Mouse (Mus musculus): ENCODE data around the gene Peli2.

DNA sequence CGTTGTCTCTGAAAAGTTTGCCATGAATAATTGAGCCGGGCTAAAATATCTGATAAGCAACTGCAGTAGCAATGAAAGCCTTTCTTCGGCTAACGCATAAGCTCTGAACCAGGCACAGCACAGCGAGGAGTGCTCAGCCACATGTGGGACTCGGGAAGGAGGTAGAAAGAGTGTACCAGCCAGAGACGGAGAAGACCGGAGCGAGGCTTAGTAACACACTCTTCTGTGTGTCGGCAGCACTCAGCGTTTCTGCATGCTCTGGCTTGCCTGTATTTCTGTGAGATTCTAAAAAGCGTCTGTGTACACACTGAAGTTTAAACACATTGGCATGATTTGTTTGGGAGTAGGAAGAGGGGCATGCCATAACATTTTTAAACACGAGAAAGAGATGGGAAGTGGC is 34.5 kb downstream of the Peli2 start:
- TF ChIP-seq CTCF (IDR thresholded peaks at IDR 0.05; ENCODE audit: insufficient read depth, low read length) (no peak), POLR2A (IDR thresholded peaks at IDR 0.05; ENCODE audit: borderline replicate concordance, extremely low read depth, low read depth, low read length) (no peak)
